Mouse (Mus musculus): ENCODE measurements around the gene Ccdc54. TPM values are rescaled to one million over a fixed set of nuclear protein-coding genes. Genes with fewer than 3 reads are reported as not detected.

Gene Ccdc54
- polyA plus RNA-seq, 1 experiment from 2014 or later: not detected

GRCm38 (mm10) chr16:50553828-50554227 is 37.1 kb downstream of the Ccdc54 start:
- Histone ChIP-seq H3K4me1 (replicated peaks; ENCODE audit: insufficient read depth, low read length) (no peaks in the 10 kb centered on the region), H3K27me3 (ENCODE audit: insufficient read depth, low read length) (no peaks in the 10 kb centered on the region), H3K4me2 (ENCODE audit: low read length) (no peak overlapping the region), H3K4me3 (replicated peaks; ENCODE audit: low read depth, low read length) (no peak overlapping the region), H3K9me3 (replicated peaks; ENCODE audit: low read length) (no peaks in the 10 kb centered on the region), H3K36me3 (ENCODE audit: insufficient read depth, low read length) (no peaks in the 10 kb centered on the region), H3K9ac (ENCODE audit: low read depth, low read length) (no peak overlapping the region), H3K27ac (no peak overlapping the region)
- DNase-seq (ENCODE audit: low spot score) (no peak), ATAC-seq (replicated peaks; ENCODE audit: low FRiP score, low read depth) (no peak)
- WGBS: 82% methylated on average over 2 of the region's 2 CpGs
- TF ChIP-seq CTCF (IDR thresholded peaks at IDR 0.05; ENCODE audit: low read depth): no peak

DNA sequence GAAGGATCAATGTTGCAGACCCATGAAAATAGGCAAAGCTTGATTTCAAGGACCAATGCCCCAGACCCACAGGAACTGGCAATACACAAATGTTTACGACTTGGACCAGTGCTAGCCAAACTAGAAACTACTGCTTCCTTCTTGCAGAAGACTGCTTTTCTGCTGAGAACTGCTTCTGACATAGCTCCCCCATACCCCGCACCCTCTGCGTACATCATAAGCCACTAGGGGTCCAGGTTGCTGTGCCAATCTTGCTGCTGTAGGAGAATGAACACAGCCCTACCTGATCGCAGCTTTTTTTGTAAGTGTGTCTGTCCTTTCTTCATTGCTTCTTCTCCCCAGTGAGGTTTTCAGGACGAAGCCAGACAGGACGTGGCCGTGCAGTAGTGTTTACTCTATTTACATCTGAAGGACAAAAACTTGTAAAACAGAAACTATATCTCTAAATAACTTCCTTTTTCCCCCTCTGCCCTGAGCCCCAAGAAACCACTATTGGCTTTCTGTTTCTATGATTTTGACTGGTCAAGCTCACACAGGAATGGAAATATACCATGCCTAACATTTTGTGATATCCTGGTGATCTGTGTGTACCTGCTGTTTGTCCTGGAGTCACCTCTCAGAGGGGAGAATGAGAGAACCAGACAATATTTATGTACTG is 39.0 kb downstream of the Ccdc54 start:
- no peak; the same call in 1 of the 2 replicates for TF ChIP-seq CTCF (IDR thresholded peaks at IDR 0.05; ENCODE audit: low read depth)
- Histone ChIP-seq H3K27ac (no peak overlapping the region), H3K36me3 (ENCODE audit: insufficient read depth, low read length) (no peaks in the 10 kb centered on the region), H3K4me1 (replicated peaks; ENCODE audit: insufficient read depth, low read length) (no peaks in the 10 kb centered on the region), H3K9ac (ENCODE audit: low read depth, low read length) (no peak overlapping the region), H3K9me3 (replicated peaks; ENCODE audit: low read length) (no peaks in the 10 kb centered on the region), H3K4me3 (replicated peaks; ENCODE audit: low read depth, low read length) (no peak overlapping the region), H3K4me2 (ENCODE audit: low read length) (no peak overlapping the region), H3K27me3 (ENCODE audit: insufficient read depth, low read length) (no peaks in the 10 kb centered on the region)
- no peak for DNase-seq (ENCODE audit: low spot score)
- WGBS: 78% methylated on average over 7 of the region's 7 CpGs
- ATAC-seq (replicated peaks; ENCODE audit: low FRiP score, low read depth): no peak

GRCm38 (mm10) chr16:50550927-50551326 is 40.0 kb downstream of the Ccdc54 start:
- 81% methylated on average over 5 of the region's 5 CpGs for WGBS
- no peaks in the 10 kb centered on the region for H3K9me3 ChIP-seq (replicated peaks; ENCODE audit: low read length)
- no peak overlapping the region for H3K27ac ChIP-seq
- H3K27me3 ChIP-seq (ENCODE audit: insufficient read depth, low read length): no peaks in the 10 kb centered on the region
- ATAC-seq (replicated peaks; ENCODE audit: low FRiP score, low read depth) (no peak), DNase-seq (ENCODE audit: low spot score) (no peak)
- no peak overlapping the region for H3K9ac ChIP-seq (ENCODE audit: low read depth, low read length)
- TF ChIP-seq CTCF (IDR thresholded peaks at IDR 0.05; ENCODE audit: low read depth): no peak
- H3K4me3 ChIP-seq (replicated peaks; ENCODE audit: low read depth, low read length): no peak overlapping the region
- H3K4me2 ChIP-seq (ENCODE audit: low read length): no peak overlapping the region
- H3K36me3 ChIP-seq (ENCODE audit: insufficient read depth, low read length): no peaks in the 10 kb centered on the region
- no peaks in the 10 kb centered on the region for H3K4me1 ChIP-seq (replicated peaks; ENCODE audit: insufficient read depth, low read length)

DNA sequence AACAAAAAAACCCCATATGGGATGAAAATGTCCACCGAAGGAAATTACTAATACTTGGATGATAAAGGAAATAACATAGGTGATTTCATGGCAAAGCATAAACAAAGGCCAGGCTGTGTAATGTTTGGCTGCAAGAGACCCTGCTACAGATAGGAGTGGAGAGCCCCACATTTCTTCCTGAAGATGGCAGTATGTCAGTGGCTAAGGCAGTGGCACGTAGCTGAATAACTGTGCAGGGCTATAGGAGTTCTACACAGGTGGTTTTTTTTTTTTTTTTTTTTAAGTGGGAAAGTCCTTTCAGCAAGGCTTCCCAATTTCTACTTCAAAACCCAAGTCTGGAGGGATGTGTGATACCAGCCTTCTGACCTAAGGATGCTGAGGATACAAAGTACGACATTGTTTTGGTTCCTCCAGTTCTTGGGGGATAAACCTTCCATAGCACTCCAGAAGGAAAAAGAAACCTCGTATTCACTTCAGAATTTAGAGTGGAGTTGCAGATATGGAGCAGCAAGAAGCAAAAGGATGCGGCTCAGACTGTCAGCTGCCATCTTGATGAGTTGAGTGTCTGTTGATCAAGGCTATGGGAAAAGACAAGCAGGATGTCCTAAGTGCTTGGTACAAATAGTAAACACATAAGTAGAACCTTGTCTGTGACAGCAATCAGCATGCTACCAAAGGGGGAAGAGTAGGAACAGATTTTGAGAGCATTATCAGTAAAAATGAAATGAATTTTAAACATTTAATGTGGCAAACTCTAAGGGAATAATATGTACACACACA is 48.2 kb downstream of the Ccdc54 start:
- H3K4me1 ChIP-seq (replicated peaks; ENCODE audit: insufficient read depth, low read length): no peaks in the 10 kb centered on the region
- H3K27me3 ChIP-seq (ENCODE audit: insufficient read depth, low read length): no peaks in the 10 kb centered on the region
- H3K9ac ChIP-seq (ENCODE audit: low read depth, low read length): no peak overlapping the region
- WGBS: 65% methylated on average over 5 of the region's 5 CpGs
- TF ChIP-seq CTCF (IDR thresholded peaks at IDR 0.05; ENCODE audit: low read depth): peak; percentile 72
- H3K4me3 ChIP-seq (replicated peaks; ENCODE audit: low read depth, low read length): no peak overlapping the region
- H3K27ac ChIP-seq: no peak overlapping the region
- peak; percentile 73 for DNase-seq (ENCODE audit: low spot score)
- ATAC-seq (replicated peaks; ENCODE audit: low FRiP score, low read depth): no peak
- no peak overlapping the region for H3K4me2 ChIP-seq (ENCODE audit: low read length)
- H3K9me3 ChIP-seq (replicated peaks; ENCODE audit: low read length): no peaks in the 10 kb centered on the region
- no peaks in the 10 kb centered on the region for H3K36me3 ChIP-seq (ENCODE audit: insufficient read depth, low read length)

Other genes with a start within 250 kb of the Ccdc54 start
- gene Bbx, start 158.8 kb downstream of the Ccdc54 start, polyA plus RNA-seq (2015; fragmentation: Nextera tagmentation; extraction: Ambion mirVana): 25.5 and 36.0 TPM in 2 replicates

Data from kidney, postnatal 0 days (tissue).